Mouse (Mus musculus) bone marrow, adult 2 months (tissue): Measurements from ENCODE around the gene Hsd17b11.

ENCODE experiments used
- CTCF ChIP-seq: fragments of 200-500 bp; IDR thresholded peaks from 2 replicates; pipeline ENCODE4 v1.5.1; 2011; ENCODE audit warnings: low read length, control low read depth; ENCODE audit not compliant: control insufficient read depth, insufficient read depth
- POLR2A ChIP-seq: fragments of 200-500 bp; IDR thresholded peaks from 2 replicates; pipeline ENCODE4 v1.6.1; 2011; ENCODE audit warnings: low read depth, mild to moderate bottlenecking, control low read depth, low read length, borderline replicate concordance; ENCODE audit not compliant: control insufficient read depth

- TF ChIP-seq CTCF (no peak), POLR2A (no peak)
Measured at GRCm38 (mm10) chr5:104071048-104071447, 49.3 kb upstream of the Hsd17b11 start.
